Mouse (Mus musculus) monocyte, adult 59 days (primary cell): ENCODE results near the gene Sprr1b. TPM values are rescaled to one million over a fixed set of nuclear protein-coding genes. Genes with fewer than 3 reads are reported as not detected.

ENCODE experiments used
- total RNA-seq, 2 experiments: library from RNA; stranded (reverse); gene quantifications; one replicate each; pipeline ENCODE4 v1.2.4; 2023

The Sprr1b gene
- not detected for total RNA-seq

DNA sequence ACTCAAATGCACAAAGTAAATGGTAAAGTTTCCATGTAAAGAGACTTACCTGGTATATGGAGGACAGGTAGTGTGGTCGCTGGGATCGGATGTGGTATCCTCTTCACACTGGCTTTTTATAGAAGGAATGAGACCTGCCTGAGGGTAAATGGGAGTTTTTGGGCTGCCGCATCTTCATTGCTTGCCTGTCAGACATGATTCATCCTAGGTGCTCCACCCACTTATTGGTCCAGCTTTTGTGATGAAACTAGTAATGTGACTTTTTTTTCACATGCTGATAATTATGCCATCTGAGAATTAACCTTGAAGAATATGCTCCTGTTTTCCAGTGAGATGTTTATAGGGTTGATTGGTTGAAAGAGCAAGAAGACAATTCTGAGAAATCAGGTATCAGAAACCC, at the start of gene Sprr1b:
Gene Sprr1b (minus strand): TSS at position 101 of the 400 bp plus-strand sequence.

DNA sequence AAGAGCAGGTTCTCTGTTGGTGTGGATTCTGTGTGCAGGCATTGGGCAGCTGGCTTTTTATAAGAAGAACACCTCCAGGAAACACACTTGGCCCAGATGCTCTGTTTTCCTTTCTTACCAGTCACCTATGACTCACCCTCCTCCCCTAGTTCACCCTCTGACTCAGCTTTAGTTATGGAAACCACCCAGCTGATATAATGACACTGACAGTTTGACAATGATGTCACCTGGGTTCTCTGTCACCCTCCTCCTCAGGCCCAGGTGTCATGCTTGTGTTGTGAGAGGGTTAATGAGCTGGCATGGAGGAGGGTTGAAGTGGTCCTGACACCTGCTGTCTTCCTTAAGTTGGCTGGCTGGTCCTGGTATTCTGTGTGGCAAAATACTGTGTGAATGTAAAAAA, 47.3 kb upstream of the Sprr1b start, which contains the start of gene Sprr1a:
Gene Sprr1a (minus strand): TSS at position 33 of the 400 bp plus-strand sequence.

DNA sequence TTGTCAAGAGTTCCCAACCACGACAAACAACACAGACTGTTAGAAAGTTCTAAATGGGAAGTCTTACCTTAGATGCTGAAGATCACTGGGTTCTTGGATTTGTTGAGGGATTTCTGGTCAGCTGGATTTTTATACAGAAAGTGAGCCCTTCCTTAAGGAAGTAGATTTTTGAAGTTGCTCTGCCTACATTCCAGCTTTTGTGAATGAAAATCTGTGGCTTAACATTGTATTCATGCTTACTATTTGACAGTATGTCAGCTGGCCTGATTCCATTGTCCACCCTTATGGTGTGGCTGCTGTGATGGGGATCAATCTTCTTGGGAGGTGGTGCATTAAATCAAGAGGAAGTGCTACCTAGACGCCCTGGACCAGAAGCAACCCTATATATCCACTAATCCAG, 20.0 kb upstream of the Sprr1b start, which contains the start of gene Sprr3:
Gene Sprr3 (minus strand): TSS at position 101 of the 400 bp plus-strand sequence.

DNA sequence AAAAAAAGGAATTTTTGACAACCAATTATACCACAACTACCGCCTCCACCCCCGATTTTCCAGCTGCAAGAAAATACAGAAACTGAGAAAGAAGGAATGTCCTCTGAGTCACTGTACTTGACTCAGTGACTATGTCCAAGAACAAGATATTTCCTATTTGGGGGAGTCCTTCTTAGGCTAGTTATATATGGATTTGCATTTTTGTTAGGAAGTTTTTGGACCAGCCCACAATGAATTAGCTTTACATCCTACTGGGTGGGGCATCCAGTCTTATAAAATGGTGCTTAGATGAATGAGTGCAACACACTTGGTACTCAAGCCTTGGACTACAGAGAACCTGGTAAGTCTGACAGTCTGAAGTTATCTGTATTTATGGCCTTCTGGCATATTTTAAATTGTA, 6.3 kb downstream of the Sprr1b start, which contains the start of gene Sprr2k:
Gene Sprr2k (plus strand): TSS at position 301 of the 400 bp plus-strand sequence.

DNA sequence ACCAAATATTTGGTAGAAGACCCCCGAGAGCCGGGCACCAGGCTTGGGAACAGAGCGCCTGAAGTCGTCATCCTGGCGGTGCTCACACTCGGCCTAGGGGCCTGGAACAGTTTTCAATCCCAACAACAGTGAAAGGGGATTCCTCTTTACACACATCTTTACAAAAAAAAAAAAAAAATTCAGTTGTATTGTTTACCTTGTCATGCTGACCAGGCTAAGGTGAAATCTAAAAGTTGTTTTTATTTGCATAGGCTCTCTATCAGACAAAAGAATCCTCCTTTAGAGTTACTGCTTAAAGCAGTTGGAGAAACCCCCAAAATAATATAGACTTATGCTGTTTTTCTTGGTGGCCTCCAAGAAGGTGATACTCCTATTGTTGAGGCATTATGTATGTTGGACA, 9.3 kb downstream of the Sprr1b start, which contains the start of gene Gm9774:
Gene Gm9774 (minus strand): TSS at position 101 of the 400 bp plus-strand sequence.

DNA sequence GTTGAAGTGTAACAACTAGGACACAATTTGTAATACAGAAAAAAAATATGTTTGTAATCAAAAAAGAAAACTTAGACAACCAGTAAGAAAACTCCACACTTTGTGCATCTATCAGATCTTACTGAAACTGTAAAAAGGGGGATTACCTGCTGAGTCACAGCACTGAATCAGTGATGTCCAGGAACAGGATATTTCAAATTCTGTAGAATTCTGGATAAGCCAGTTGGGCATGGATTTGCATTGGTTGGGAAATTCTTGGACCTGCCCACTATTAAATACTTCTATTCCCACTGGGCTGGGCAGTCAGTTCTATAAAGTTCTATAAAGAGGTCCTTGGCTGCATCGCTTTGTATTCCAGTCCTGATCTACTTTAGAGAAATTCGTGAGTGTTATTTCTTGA, 20.8 kb downstream of the Sprr1b start, which contains the start of gene Sprr2j-ps:
Gene Sprr2j-ps (plus strand): TSS at position 301 of the 400 bp plus-strand sequence.

DNA sequence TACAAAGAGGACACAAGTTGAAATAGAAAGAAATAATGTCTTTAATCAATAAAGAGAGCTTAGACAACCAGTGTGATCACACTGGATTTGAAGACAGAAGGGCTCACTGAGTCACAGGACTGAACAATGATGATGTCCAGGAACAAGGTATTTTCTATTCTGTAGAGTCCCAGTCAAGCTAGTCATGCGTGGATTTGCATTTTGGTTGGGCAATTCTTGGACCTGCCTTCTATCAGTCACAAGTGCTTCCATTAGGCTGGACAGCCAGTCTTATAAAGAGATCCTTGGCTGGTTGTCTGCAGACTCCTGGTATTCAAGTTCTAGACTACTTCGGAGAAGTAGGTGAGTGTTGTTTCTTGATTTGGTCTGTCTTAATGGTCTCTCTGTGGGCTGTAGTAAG, 30.9 kb downstream of the Sprr1b start, which contains the start of gene Sprr2i:
Gene Sprr2i (plus strand): TSS at position 301 of the 400 bp plus-strand sequence.

Other genes starting within 250 kb of the Sprr1b start
- not detected for gene Sprr2a1, start 223.0 kb downstream of the Sprr1b start, total RNA-seq
- gene Sprr2a2, start 222.9 kb downstream of the Sprr1b start, total RNA-seq, result not detected
- not detected for gene Sprr2a3, start 153.4 kb downstream of the Sprr1b start, total RNA-seq
- not detected for gene Sprr2b, start 122.2 kb downstream of the Sprr1b start, total RNA-seq
- gene Sprr2d, start 99.6 kb downstream of the Sprr1b start, total RNA-seq, result not detected
- gene Sprr2e, start 86.6 kb downstream of the Sprr1b start, total RNA-seq, result not detected
- not detected for gene Sprr2f, start 73.6 kb downstream of the Sprr1b start, total RNA-seq
- not detected for gene Sprr2h, start 53.1 kb downstream of the Sprr1b start, total RNA-seq
- gene Sprr2i, start 30.8 kb downstream of the Sprr1b start, total RNA-seq, result not detected
- gene Sprr2j-ps, start 20.7 kb downstream of the Sprr1b start, total RNA-seq, result not detected
- 1 to 10 TPM in 1 of 2 experiments, under 1 TPM in 1; 0.86 to 2.0 TPM for gene Gm9774, start 9.4 kb downstream of the Sprr1b start, total RNA-seq
- gene Sprr2k, start 6.2 kb downstream of the Sprr1b start, total RNA-seq, result not detected
- not detected for gene Sprr3, start 19.9 kb upstream of the Sprr1b start, total RNA-seq
- not detected for gene Sprr1a, start 47.1 kb upstream of the Sprr1b start, total RNA-seq
- not detected for gene Sprr4, start 61.7 kb upstream of the Sprr1b start, total RNA-seq
- gene 2310046K23Rik, start 95.7 kb upstream of the Sprr1b start, total RNA-seq, result not detected
- gene Ivl, start 134.9 kb upstream of the Sprr1b start, total RNA-seq, result not detected
- not detected for gene Smcp, start 150.2 kb upstream of the Sprr1b start, total RNA-seq
- gene 2210017I01Rik, start 168.7 kb upstream of the Sprr1b start, total RNA-seq, result not detected
- not detected for gene Lce6a, start 182.9 kb upstream of the Sprr1b start, total RNA-seq
- not detected for gene Lce1a1, start 209.5 kb upstream of the Sprr1b start, total RNA-seq
- not detected for gene Lce1b, start 218.1 kb upstream of the Sprr1b start, total RNA-seq
- gene Lce1a2, start 231.5 kb upstream of the Sprr1b start, total RNA-seq, result not detected
- not detected for gene Lce1c, start 240.5 kb upstream of the Sprr1b start, total RNA-seq
- gene Lce1d, start 248.4 kb upstream of the Sprr1b start, total RNA-seq, result not detected